Mouse (Mus musculus) bone marrow macrophage, adult 2 months (primary cell): ENCODE results near the gene Auh. TPM values are rescaled to one million over a fixed set of nuclear protein-coding genes. Genes with fewer than 3 reads are reported as not detected.

Experiments used
- H3K27ac ChIP-seq: 2 replicates; pipeline ENCODE4 v1.5.1; 2012; ENCODE audit warnings: low read depth, low read length; ENCODE audit not compliant: insufficient read depth
- H3K4me1 ChIP-seq: 2 replicates; pipeline ENCODE4 v1.6.1; 2012; ENCODE audit warnings: low read length; ENCODE audit not compliant: control insufficient read depth, insufficient read depth
- H3K4me3 ChIP-seq: 2 replicates; pipeline ENCODE4 v1.5.1; 2012; ENCODE audit warnings: mild to moderate bottlenecking, low read length, moderate library complexity; ENCODE audit not compliant: insufficient read depth
- CTCF ChIP-seq: IDR thresholded peaks from 2 replicates; pipeline ENCODE4 v1.5.1; 2012; ENCODE audit warnings: low read depth, mild to moderate bottlenecking, low read length, moderate library complexity
- POLR2A ChIP-seq: IDR thresholded peaks from 2 replicates; pipeline ENCODE4 v1.6.1; 2012; ENCODE audit warnings: mild to moderate bottlenecking, low read depth, low read length, borderline replicate concordance
- polyA plus RNA-seq: library from polyadenylated mRNA; stranded (reverse); fragments of >200 nt; gene quantifications from 2 replicates; pipeline ENCODE4 v1.2.4, GENCODE M21; 2012; ENCODE audit not compliant: missing spikeins, insufficient read depth, insufficient read length

Auh gene
- polyA plus RNA-seq, 1 experiment, result 41.6 TPM

DNA sequence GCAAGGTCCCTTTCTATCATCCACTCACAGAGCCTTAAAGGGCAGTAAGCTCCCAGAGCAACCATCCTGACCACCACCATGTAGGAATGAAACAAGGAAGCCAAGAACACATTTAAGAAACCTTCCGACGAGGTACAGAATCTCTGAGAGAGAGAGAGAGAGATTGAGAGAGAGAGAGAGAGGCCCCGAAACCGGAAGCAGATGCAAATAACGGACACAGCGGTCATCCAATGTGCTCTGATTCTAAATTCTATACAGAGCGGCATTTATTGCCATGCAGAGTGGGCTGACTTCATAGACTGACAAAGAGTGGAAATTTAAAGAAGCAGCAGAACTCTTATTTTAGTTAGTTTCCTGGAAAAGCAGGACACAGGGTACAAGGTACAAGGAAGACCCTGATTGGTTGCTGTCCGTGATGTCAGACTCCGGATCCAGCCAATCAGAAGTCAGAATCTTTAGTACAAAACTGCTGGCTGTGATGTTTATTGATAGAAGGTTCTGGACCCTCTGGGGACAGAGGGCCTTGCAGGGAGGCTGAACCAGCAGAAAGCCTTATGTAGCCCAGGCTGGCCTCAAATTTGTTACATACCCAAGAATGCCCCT, 137.1 kb downstream of the Auh start:
- no peak overlapping the region for H3K4me3 ChIP-seq
- H3K27ac ChIP-seq, result no peak overlapping the region
- H3K4me1 ChIP-seq, result peaks cover 23% of the 10 kb centered on the region
- TF ChIP-seq POLR2A (no peak), CTCF (no peak)

GRCm38 (mm10) chr13:52790894-52791293, 138.6 kb downstream of the Auh start:
- peaks cover 23% of the 10 kb centered on the region for H3K4me1 ChIP-seq
- no peak overlapping the region for H3K27ac ChIP-seq
- no peak overlapping the region for H3K4me3 ChIP-seq
- no peak for TF ChIP-seq POLR2A
- no peak for TF ChIP-seq CTCF

Other genes with a start within 250 kb of the Auh start
- gene Nfil3, start 51.4 kb upstream of the Auh start, polyA plus RNA-seq, result 11.7 and 13.1 TPM in 2 replicates